Mouse (Mus musculus) intestine, postnatal 0 days (tissue): Measurements from ENCODE around the gene Borcs7. TPM values are rescaled to one million over a fixed set of nuclear protein-coding genes. Genes with fewer than 3 reads are reported as not detected.

Experiments used
- ATAC-seq: fragments of 200-750 bp; cut with Nextera tagmentation; 2 replicates; pipeline ENCODE4 v1.8.0; 2017; ENCODE audit warnings: mild to moderate bottlenecking, moderate TSS enrichment, moderate library complexity
- H3K27ac ChIP-seq: fragments of 300-500 bp; sonication (generic); 2 replicates; pipeline ENCODE4 v1.5.1; 2014; ENCODE audit warnings: mild to moderate bottlenecking, low read depth, low read length, moderate library complexity
- H3K27me3 ChIP-seq: fragments of 300-500 bp; sonication (generic); replicated peaks from 2 replicates; pipeline ENCODE4 v1.6.1; 2014; ENCODE audit warnings: low read length, mixed read lengths; ENCODE audit not compliant: control insufficient read depth, insufficient read depth
- H3K36me3 ChIP-seq: fragments of 300-500 bp; sonication (generic); 2 replicates; pipeline ENCODE4 v1.6.1; 2014; ENCODE audit warnings: mild to moderate bottlenecking, moderate library complexity; ENCODE audit not compliant: control insufficient read depth, insufficient read depth
- H3K4me1 ChIP-seq: fragments of 300-500 bp; sonication (generic); replicated peaks from 2 replicates; pipeline ENCODE4 v1.6.1; 2014; ENCODE audit warnings: antibody characterized with exemption, low read length, mixed read lengths; ENCODE audit not compliant: control insufficient read depth, insufficient read depth
- H3K4me2 ChIP-seq: fragments of 300-500 bp; sonication (generic); replicated peaks from 2 replicates; pipeline ENCODE4 v1.6.1; 2014; ENCODE audit warnings: low read depth, mild to moderate bottlenecking, moderate library complexity
- H3K4me3 ChIP-seq: fragments of 300-500 bp; sonication (generic); 2 replicates; pipeline ENCODE4 v1.5.1; 2014; ENCODE audit warnings: low read depth, low read length
- H3K9ac ChIP-seq: fragments of 300-500 bp; sonication (generic); 2 replicates; pipeline ENCODE4 v1.6.1; 2014; ENCODE audit warnings: mild to moderate bottlenecking, low read depth, low read length
- H3K9me3 ChIP-seq: fragments of 300-500 bp; sonication (generic); 2 replicates; pipeline ENCODE4 v1.6.1; 2016; ENCODE audit warnings: mixed run types; ENCODE audit not compliant: control insufficient read depth
- CTCF ChIP-seq: sonication (generic); IDR thresholded peaks from 2 replicates; pipeline ENCODE4 v1.5.1; 2016; ENCODE audit warnings: low read depth, mild to moderate bottlenecking, control low read depth, antibody characterized with exemption, moderate library complexity
- WGBS: fragments of 180-500 bp; shearing (Covaris S2); extraction: QIAGEN DNeasy Blood & Tissue Kit; methylation state at CpG from one replicate; pipeline ENCODE4 v1.1.7; 2014; 5-methylcytosine and 5-hydroxymethylcytosine counted together
- polyA plus RNA-seq: library from polyadenylated mRNA; unstranded; fragments of >200 nt; fragmentation: Nextera tagmentation; extraction: Ambion mirVana; gene quantifications from 2 replicates; pipeline ENCODE4 v1.2.1, GENCODE M21; 2015

The Borcs7 gene
- 13.5 and 14.4 TPM in 2 replicates for polyA plus RNA-seq

- peak; percentile 86 for ATAC-seq
- H3K4me2 ChIP-seq = peak within 1 kb of the TSS; percentile 64
- no peaks in the 10 kb centered on the region; the same call in 1 of the 2 replicates for H3K36me3 ChIP-seq
- H3K27ac ChIP-seq = no peak within 1 kb of the TSS
- peak within 1 kb of the TSS; percentile 68 for H3K4me3 ChIP-seq
- 0 out of 2 replicates have a peak, but pooled peaks cover 3% of the 10 kb centered on the region for H3K4me1 ChIP-seq
- TF ChIP-seq CTCF = no peak
- no peaks in the 10 kb centered on the region for H3K27me3 ChIP-seq
- WGBS = 3% methylated on average over 44 of the region's 44 CpGs
- no peaks in the 10 kb centered on the region for H3K9me3 ChIP-seq
- peak within 1 kb of the TSS; percentile 43 for H3K9ac ChIP-seq
Observed at GRCm38 (mm10) chr19:46689460-46690372, at the start of gene Borcs7. Gene Borcs7, plus strand, starts transcription at chr19:46689906.

GRCm38 (mm10) chr19:46640780-46641179 is 48.9 kb upstream of the Borcs7 start:
- WGBS = 85% methylated on average over 8 of the region's 8 CpGs

GRCm38 (mm10) chr19:46641420-46642085 is 48.2 kb upstream of the Borcs7 start:
- Histone ChIP-seq H3K4me2 (peak overlapping the region; percentile 47), H3K27me3 (no peaks in the 10 kb centered on the region), H3K4me1 (peaks cover 14% of the 10 kb centered on the region), H3K9ac (no peak overlapping the region), H3K9me3 (no peaks in the 10 kb centered on the region), H3K27ac (peak overlapping the region; percentile 63), H3K36me3 (peaks cover 26% of the 10 kb centered on the region), H3K4me3 (no peak overlapping the region)
- TF ChIP-seq CTCF = no peak
- 30% methylated on average over 19 of the region's 19 CpGs for WGBS
- ATAC-seq = 0 out of 2 replicates have a peak, but pooled peaks have one; percentile 18

More at GRCm38 (mm10) chr19:46640780-46641179, 48.9 kb upstream of the Borcs7 start:
- no peak overlapping the region for H3K4me2 ChIP-seq
- TF ChIP-seq CTCF = no peak
- H3K9ac ChIP-seq = no peak overlapping the region
- no peak for ATAC-seq
- H3K4me3 ChIP-seq = no peak overlapping the region
- H3K36me3 ChIP-seq = peaks cover 21% of the 10 kb centered on the region; the same call in 1 of the 2 replicates
- H3K27ac ChIP-seq = no peak overlapping the region; the same call in 1 of the 2 replicates
- H3K27me3 ChIP-seq = no peaks in the 10 kb centered on the region
- no peaks in the 10 kb centered on the region for H3K9me3 ChIP-seq
- H3K4me1 ChIP-seq = peaks cover 14% of the 10 kb centered on the region

- Histone ChIP-seq H3K9me3 (no peaks in the 10 kb centered on the region), H3K9ac (no peak overlapping the region), H3K36me3 (peaks cover 30% of the 10 kb centered on the region), H3K27ac (peak overlapping the region; percentile 63; the same call in 1 of the 2 replicates), H3K4me1 (peaks cover 14% of the 10 kb centered on the region), H3K27me3 (no peaks in the 10 kb centered on the region), H3K4me3 (no peak overlapping the region), H3K4me2 (peak overlapping the region; percentile 47)
- peak; percentile 25; the same call in 1 of the 2 replicates for TF ChIP-seq CTCF
- 36% methylated on average over 22 of the region's 22 CpGs for WGBS
- ATAC-seq = 0 out of 2 replicates have a peak, but pooled peaks have one; percentile 12
Observed at GRCm38 (mm10) chr19:46642136-46642753, 47.5 kb upstream of the Borcs7 start.

GRCm38 (mm10) chr19:46643236-46643635 is 46.5 kb upstream of the Borcs7 start:
- 79% methylated on average over 5 of the region's 5 CpGs for WGBS
- H3K4me1 ChIP-seq = peaks cover 14% of the 10 kb centered on the region

More at GRCm38 (mm10) chr19:46643236-46643635, 46.5 kb upstream of the Borcs7 start:
- Histone ChIP-seq H3K4me2 (no peak overlapping the region), H3K27ac (no peak overlapping the region), H3K36me3 (peaks cover 34% of the 10 kb centered on the region), H3K9me3 (no peaks in the 10 kb centered on the region), H3K27me3 (no peaks in the 10 kb centered on the region), H3K9ac (no peak overlapping the region), H3K4me3 (no peak overlapping the region)
- no peak for ATAC-seq
- TF ChIP-seq CTCF = no peak
